Mouse (Mus musculus) liver, adult 2 months (tissue): ENCODE results near the gene Atp6v0d1. TPM values are rescaled to one million over a fixed set of nuclear protein-coding genes. Genes with fewer than 3 reads are reported as not detected.

ENCODE experiments used
- DNase-seq: peaks from one replicate; pipeline ENCODE4 v3.0.0-alpha.2; 2011; ENCODE audit warnings: low read depth, low spot score; ENCODE audit errors: extremely low read depth
- H3K27ac ChIP-seq: fragments of 200-500 bp; replicated peaks from 2 replicates; pipeline ENCODE4 v1.5.1; 2012; ENCODE audit warnings: low read depth, mild to moderate bottlenecking, control low read depth, inconsistent platforms, low read length; ENCODE audit not compliant: insufficient read depth
- H3K27me3 ChIP-seq: fragments of 200-500 bp; 2 replicates; pipeline ENCODE4 v1.6.1; 2012; ENCODE audit warnings: mild to moderate bottlenecking, moderate library complexity, low read length, inconsistent platforms; ENCODE audit not compliant: control insufficient read depth, insufficient read depth
- H3K36me3 ChIP-seq: fragments of 200-500 bp; 2 replicates; pipeline ENCODE4 v1.6.1; 2012; ENCODE audit warnings: low read length, inconsistent platforms; ENCODE audit not compliant: control insufficient read depth, insufficient read depth
- H3K4me1 ChIP-seq: fragments of 200-500 bp; 2 replicates; pipeline ENCODE4 v1.6.1; 2011; ENCODE audit warnings: low read length; ENCODE audit not compliant: control insufficient read depth, insufficient read depth
- H3K4me3 ChIP-seq: fragments of 200-500 bp; 2 replicates; pipeline ENCODE4 v1.5.1; 2011; ENCODE audit warnings: low read depth, mild to moderate bottlenecking, control low read depth, low read length, moderate library complexity; ENCODE audit not compliant: insufficient read depth
- H3K79me2 ChIP-seq: fragments of 200-500 bp; 2 replicates; pipeline ENCODE4 v1.6.1; 2012; ENCODE audit warnings: inconsistent platforms, mild to moderate bottlenecking, low read length, moderate library complexity; ENCODE audit not compliant: control insufficient read depth, insufficient read depth
- H3K9ac ChIP-seq: fragments of 200-500 bp; 2 replicates; pipeline ENCODE4 v1.6.1; 2012; ENCODE audit warnings: low read depth, mild to moderate bottlenecking, control low read depth, inconsistent platforms, low read length
- CTCF ChIP-seq: fragments of 200-500 bp; IDR thresholded peaks from 2 replicates; pipeline ENCODE4 v1.5.1; 2011; ENCODE audit warnings: low read depth, low read length, control low read depth
- POLR2A ChIP-seq: fragments of 200-500 bp; IDR thresholded peaks from 2 replicates; pipeline ENCODE4 v1.6.1; 2011; ENCODE audit warnings: low read length, control low read depth; ENCODE audit not compliant: insufficient read depth; ENCODE audit errors: extremely low read depth
- WGBS: fragments of 180-500 bp; shearing (Covaris S2); methylation state at CpG from one replicate; pipeline ENCODE4 v1.1.7; 2018; 5-methylcytosine and 5-hydroxymethylcytosine counted together
- polyA plus RNA-seq: library from polyadenylated mRNA; depleted of rRNA; stranded (reverse); fragments of >200 nt; gene quantifications from 2 replicates; pipeline ENCODE4 v1.2.3, GENCODE M21; 2012; rRNA removed
- total RNA-seq: library from RNA; depleted of rRNA; stranded (reverse); fragments of >200 nt; gene quantifications from 2 replicates; pipeline ENCODE4 v1.2.3, GENCODE M21; 2014; rRNA removed

The Atp6v0d1 gene
- total RNA-seq (63.5 and 85.9 TPM in 2 replicates), polyA plus RNA-seq (77.2 and 82.0 TPM in 2 replicates)

- DNase-seq, result peak; percentile 94
- TF ChIP-seq CTCF (peak; percentile 82), POLR2A (peak; percentile 61)
- WGBS, result 2% methylated on average over 53 of the region's 53 CpGs
- H3K9ac ChIP-seq, result peak within 1 kb of the TSS; percentile 89
- peak within 1 kb of the TSS; percentile 63 for H3K27ac ChIP-seq
- H3K4me3 ChIP-seq, result peak within 1 kb of the TSS; percentile 85
- peaks cover 23% of the 10 kb centered on the region; the same call in 1 of the 2 replicates for H3K79me2 ChIP-seq
- no peaks in the 10 kb centered on the region for H3K36me3 ChIP-seq
- peaks cover 5% of the 10 kb centered on the region for H3K4me1 ChIP-seq
- H3K27me3 ChIP-seq, result no peaks in the 10 kb centered on the region
Observed at GRCm38 (mm10) chr8:105565952-105566702, at the start of gene Atp6v0d1. Atp6v0d1 (minus strand) TSS chr8:105566047.

- H3K79me2 ChIP-seq, result peaks cover 4% of the 10 kb centered on the region; the same call in 1 of the 2 replicates
- TF ChIP-seq CTCF, result no peak
- TF ChIP-seq POLR2A, result no peak
- peak overlapping the region; percentile 38; the same call in 1 of the 2 replicates for H3K27ac ChIP-seq
- H3K36me3 ChIP-seq, result peaks cover 12% of the 10 kb centered on the region
- WGBS, result 46% methylated on average over 50 of the region's 50 CpGs
- peak overlapping the region; percentile 80 for H3K4me3 ChIP-seq
- DNase-seq, result no peak
- peak overlapping the region; percentile 48 for H3K9ac ChIP-seq
- H3K4me1 ChIP-seq, result no peaks in the 10 kb centered on the region; the same call in none of the 2 replicates
- no peaks in the 10 kb centered on the region for H3K27me3 ChIP-seq
Observed at GRCm38 (mm10) chr8:105613830-105614511, 48.1 kb upstream of the Atp6v0d1 start.

- H3K79me2 ChIP-seq, result peaks cover 4% of the 10 kb centered on the region; the same call in 1 of the 2 replicates
- TF ChIP-seq POLR2A, result no peak
- no peak for TF ChIP-seq CTCF
- H3K4me1 ChIP-seq, result no peaks in the 10 kb centered on the region; the same call in none of the 2 replicates
- DNase-seq, result no peak
- peaks cover 12% of the 10 kb centered on the region for H3K36me3 ChIP-seq
- peak overlapping the region; percentile 45; the same call in 1 of the 2 replicates for H3K9ac ChIP-seq
- 29% methylated on average over 20 of the region's 20 CpGs for WGBS
- H3K4me3 ChIP-seq, result peak overlapping the region; percentile 80
- no peak overlapping the region; the same call in 1 of the 2 replicates for H3K27ac ChIP-seq
- H3K27me3 ChIP-seq, result no peaks in the 10 kb centered on the region
Observed at GRCm38 (mm10) chr8:105613037-105613436, 47.2 kb upstream of the Atp6v0d1 start.

- DNase-seq, result no peak
- Histone ChIP-seq H3K4me1 (peaks cover 4% of the 10 kb centered on the region), H3K4me3 (no peak overlapping the region), H3K79me2 (peaks cover 9% of the 10 kb centered on the region), H3K9ac (no peak overlapping the region), H3K36me3 (peaks cover 9% of the 10 kb centered on the region), H3K27ac (no peak overlapping the region), H3K27me3 (no peaks in the 10 kb centered on the region)
- 62% methylated on average over 9 of the region's 9 CpGs for WGBS
- TF ChIP-seq CTCF (no peak), POLR2A (no peak)
Observed at GRCm38 (mm10) chr8:105611836-105612235, 46.0 kb upstream of the Atp6v0d1 start.

GRCm38 (mm10) chr8:105609771-105610170 is 43.9 kb upstream of the Atp6v0d1 start:
- 85% methylated on average over 4 of the region's 4 CpGs for WGBS
- H3K36me3 ChIP-seq, result no peaks in the 10 kb centered on the region
- H3K9ac ChIP-seq, result no peak overlapping the region
- H3K27me3 ChIP-seq, result no peaks in the 10 kb centered on the region
- peaks cover 6% of the 10 kb centered on the region for H3K4me1 ChIP-seq
- H3K79me2 ChIP-seq, result peaks cover 13% of the 10 kb centered on the region
- H3K27ac ChIP-seq, result no peak overlapping the region
- H3K4me3 ChIP-seq, result no peak overlapping the region
- no peak for DNase-seq
- TF ChIP-seq POLR2A (no peak), CTCF (no peak)

- H3K36me3 ChIP-seq, result no peaks in the 10 kb centered on the region
- H3K9ac ChIP-seq, result no peak overlapping the region
- H3K79me2 ChIP-seq, result peaks cover 13% of the 10 kb centered on the region
- H3K4me1 ChIP-seq, result peaks cover 9% of the 10 kb centered on the region
- no peak overlapping the region for H3K4me3 ChIP-seq
- 51% methylated on average over 2 of the region's 2 CpGs for WGBS
- no peak for TF ChIP-seq CTCF
- TF ChIP-seq POLR2A, result no peak
- no peak overlapping the region for H3K27ac ChIP-seq
- DNase-seq, result no peak
- H3K27me3 ChIP-seq, result no peaks in the 10 kb centered on the region
Observed at GRCm38 (mm10) chr8:105609355-105609754, 43.5 kb upstream of the Atp6v0d1 start.
